In genomic region chr7:134569247-134569646, GRCm38 (mm10) we compare ENCODE assay signal across 32 mouse cellular contexts.
A peak's percentile ranks its signal among the peaks of the same experiment; 100 is the strongest.
DNase-seq lines count a peak whose midpoint lies in the region; ATAC-seq and TF ChIP-seq lines count a peak whose summit lies in the region.
"Had no signal": no experiment of that assay in that cellular context is flagged by ENCODE, and none has a peak within 500 bp of the region (broad histone marks: within the 10 kb centered on the region; RNA-seq: fewer than 3 reads in every experiment).

No protein-coding gene starts in this region.

- no peaks in the 10 kb centered on the region for H3K27me3 ChIP-seq in heart, embryonic 10.5 days (ENCODE audit: insufficient read depth, poor library complexity, severe bottlenecking)
- no peaks in the 10 kb centered on the region for H3K27me3 ChIP-seq in limb, embryonic 14.5 days (ENCODE audit: control insufficient read depth, insufficient read depth, low read length)
- no peaks in the 10 kb centered on the region for H3K27me3 ChIP-seq in limb, embryonic 10.5 days (ENCODE audit: low read depth, poor library complexity, severe bottlenecking)
- H3K27me3 ChIP-seq: embryonic facial prominence, embryonic 13.5 days; hindbrain, embryonic 12.5 days; intestine, embryonic 15.5 days; midbrain, embryonic 15.5 days; neural tube, embryonic 15.5 days; stomach, embryonic 15.5 days had no signal

- DNase-seq in heart, adult 11 months, result peak; percentile 78
- DNase-seq in heart, embryonic 10.5 days (ENCODE audit: low spot score), result no peak
- peak; percentile 50 for DNase-seq in limb, embryonic 14.5 days (ENCODE audit: low spot score)
- no peak for DNase-seq in limb, embryonic 10.5 days (ENCODE audit: low spot score)
- peak; percentile 82 for DNase-seq in lung, postnatal 25 days (ENCODE audit: low spot score)
- DNase-seq: adrenal gland, postnatal 14 days; cerebellum, adult 11-12 months; cerebellum, adult 9-11 months; embryo, embryonic 11 days; gastrocnemius, adult 2 months; gastrocnemius, postnatal 36 days; heart, postnatal 14 days; kidney, postnatal 36 days; left cerebral cortex, postnatal 4 days; liver; retina, postnatal 1 day; right cerebral cortex, postnatal 14 days; thymus, postnatal 25 days had no signal

- no peak overlapping the region for H3K27ac ChIP-seq in heart, embryonic 10.5 days
- no peak overlapping the region for H3K27ac ChIP-seq in limb, embryonic 14.5 days (replicated peaks; ENCODE audit: low read depth, low read length)
- no peak overlapping the region for H3K27ac ChIP-seq in limb, embryonic 10.5 days
- H3K27ac ChIP-seq: embryonic facial prominence, embryonic 13.5 days; gastrocnemius, adult 2 months; hindbrain, embryonic 12.5 days; hindbrain, postnatal 0 days; intestine, embryonic 15.5 days; liver, embryonic 14.5 days; macrophage; midbrain, embryonic 15.5 days; neural tube, embryonic 15.5 days had no signal

- H3K9ac ChIP-seq in limb, embryonic 14.5 days (ENCODE audit: low read depth, low read length, severe bottlenecking), result no peak overlapping the region
- H3K9ac ChIP-seq: embryonic facial prominence, embryonic 13.5 days; hindbrain, embryonic 12.5 days; intestine, embryonic 15.5 days; liver, embryonic 14.5 days; midbrain, embryonic 15.5 days; neural tube, embryonic 15.5 days; stomach, embryonic 15.5 days had no signal

- H3K4me3 ChIP-seq in heart, embryonic 10.5 days, result no peak overlapping the region
- no peak overlapping the region for H3K4me3 ChIP-seq in limb, embryonic 14.5 days (replicated peaks; ENCODE audit: low read length)
- no peak overlapping the region for H3K4me3 ChIP-seq in limb, embryonic 10.5 days
- H3K4me3 ChIP-seq: embryonic facial prominence, embryonic 13.5 days; erythroblast, embryonic 14.5 days; gastrocnemius, adult 2 months; hindbrain, embryonic 12.5 days; intestine, embryonic 15.5 days; midbrain, embryonic 15.5 days; neural tube, embryonic 15.5 days; stomach, embryonic 15.5 days had no signal

- ATAC-seq in limb, embryonic 14.5 days (ENCODE audit: low FRiP score, low read depth), result peak; percentile 70
- no peak for ATAC-seq in cerebellum, adult (ENCODE audit: insufficient number of reproducible peaks, low FRiP score, low TSS enrichment)
- no peak for ATAC-seq in megakaryocyte-erythroid progenitor cell, adult 5-6 weeks (replicated peaks; ENCODE audit: low FRiP score, low TSS enrichment, poor library complexity, severe bottlenecking)
- ATAC-seq: forebrain, embryonic 16.5 days; hindbrain, postnatal 0 days; intestine, embryonic 15.5 days; midbrain, embryonic 15.5 days had no signal

- TF ChIP-seq POLR2A in limb, embryonic 14.5 days (IDR thresholded peaks at IDR 0.05; ENCODE audit: borderline replicate concordance, extremely low read depth, insufficient read depth, insufficient read length), result no peak

- 94% methylated on average over 3 of the region's 3 CpGs for WGBS in heart, embryonic 10.5 days
- WGBS in limb, embryonic 14.5 days, result 60% methylated on average over 3 of the region's 3 CpGs
- 89% methylated on average over 3 of the region's 3 CpGs for WGBS in limb, embryonic 10.5 days

- no peak overlapping the region for H3K4me2 ChIP-seq in limb, embryonic 14.5 days (replicated peaks; ENCODE audit: low read depth, low read length, severe bottlenecking)
- H3K4me2 ChIP-seq: embryonic facial prominence, embryonic 13.5 days; hindbrain, embryonic 12.5 days; intestine, embryonic 15.5 days; midbrain, embryonic 15.5 days; neural tube, embryonic 15.5 days; stomach, embryonic 15.5 days had no signal

- H3K36me3 ChIP-seq in heart, embryonic 10.5 days, result no peaks in the 10 kb centered on the region
- no peaks in the 10 kb centered on the region for H3K36me3 ChIP-seq in limb, embryonic 14.5 days (ENCODE audit: control insufficient read depth, insufficient read depth, low read length)
- H3K36me3 ChIP-seq in limb, embryonic 10.5 days, result no peaks in the 10 kb centered on the region
- H3K36me3 ChIP-seq: embryonic facial prominence, embryonic 13.5 days; G1E; hindbrain, embryonic 12.5 days; intestine, embryonic 15.5 days; midbrain, embryonic 15.5 days; neural tube, embryonic 15.5 days; stomach, embryonic 15.5 days had no signal

- H3K4me1 ChIP-seq in heart, embryonic 10.5 days, result no peaks in the 10 kb centered on the region
- H3K4me1 ChIP-seq in limb, embryonic 14.5 days (ENCODE audit: control insufficient read depth, insufficient read depth, low read length), result no peaks in the 10 kb centered on the region
- no peaks in the 10 kb centered on the region for H3K4me1 ChIP-seq in limb, embryonic 10.5 days
- H3K4me1 ChIP-seq: embryonic facial prominence, embryonic 13.5 days; hindbrain, embryonic 12.5 days; intestine, embryonic 15.5 days; midbrain, embryonic 15.5 days; neural tube, embryonic 15.5 days; stomach, embryonic 15.5 days had no signal

- no peaks in the 10 kb centered on the region for H3K9me3 ChIP-seq in heart, embryonic 10.5 days
- no peaks in the 10 kb centered on the region for H3K9me3 ChIP-seq in limb, embryonic 14.5 days (ENCODE audit: control insufficient read depth, low read length)
- no peaks in the 10 kb centered on the region for H3K9me3 ChIP-seq in limb, embryonic 10.5 days (replicated peaks)
- H3K9me3 ChIP-seq: embryonic facial prominence, embryonic 13.5 days; hindbrain, embryonic 12.5 days; intestine, embryonic 15.5 days; midbrain, embryonic 15.5 days; neural tube, embryonic 15.5 days had no signal

Comparison
In these comparisons a context has a peak if more than half of its experiments do, and no peak if none do; other contexts are left out.
1. DNase-seq: peak in heart, adult 11 months (single experiment), limb, embryonic 14.5 days (single experiment) and lung, postnatal 25 days (single experiment); none in heart, embryonic 10.5 days (single experiment) and limb, embryonic 10.5 days (single experiment).